Mouse (Mus musculus) neural tube, embryonic 10.5 days (tissue): Measurements from ENCODE around the gene Scgb1b12.
"Not testable (repeated sequence)": the region's sequence is repeated elsewhere in the genome, so short reads cannot be mapped to it uniquely, and the experiment has no call there.

Experiments
- DNase-seq: peaks from one replicate; pipeline ENCODE4 v3.0.0-alpha.2; 2017; ENCODE audit warnings: low spot score; ENCODE audit errors: extremely low spot score

Scgb1b12 gene

GRCm38 (mm10) chr7:32333882-32334281 lies at the start of gene Scgb1b12:
TSS of gene Scgb1b12 (plus strand) at chr7:32334182.
- not testable (repeated sequence) for DNase-seq

GRCm38 (mm10) chr7:32327145-32327544 lies 6.8 kb upstream of the Scgb1b12 start, which contains the start of gene Scgb2b12:
TSS of gene Scgb2b12 (minus strand) at chr7:32327245.
- DNase-seq, result not testable (repeated sequence)
